Mouse (Mus musculus) cerebellum, adult 9-11 months (tissue): ENCODE measurements around the gene Rpn2.

Source experiments
- DNase-seq: peaks from one replicate; pipeline ENCODE4 v3.0.0; 2022

Rpn2 gene

DNA sequence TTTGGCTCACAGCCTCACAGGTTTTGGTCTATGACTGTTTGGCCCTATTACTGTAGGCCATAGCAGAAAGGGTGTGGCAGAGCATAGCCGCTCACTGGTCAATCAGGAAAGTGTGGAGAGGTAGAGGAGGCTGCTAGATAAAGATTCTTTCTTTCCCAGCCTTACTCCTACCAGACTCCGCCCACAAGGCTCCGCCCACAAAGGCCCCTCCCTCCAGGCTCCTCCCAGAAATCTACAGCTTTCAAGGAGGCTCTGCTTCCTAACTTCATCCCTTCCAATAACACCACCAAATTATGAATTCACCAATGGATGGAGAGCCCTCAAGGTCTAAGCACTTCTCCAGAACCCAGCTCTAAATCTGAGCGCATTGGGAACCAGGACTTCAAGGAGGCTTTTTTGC, 74.4 kb downstream of the Rpn2 start:
- DNase-seq: no peak

DNA sequence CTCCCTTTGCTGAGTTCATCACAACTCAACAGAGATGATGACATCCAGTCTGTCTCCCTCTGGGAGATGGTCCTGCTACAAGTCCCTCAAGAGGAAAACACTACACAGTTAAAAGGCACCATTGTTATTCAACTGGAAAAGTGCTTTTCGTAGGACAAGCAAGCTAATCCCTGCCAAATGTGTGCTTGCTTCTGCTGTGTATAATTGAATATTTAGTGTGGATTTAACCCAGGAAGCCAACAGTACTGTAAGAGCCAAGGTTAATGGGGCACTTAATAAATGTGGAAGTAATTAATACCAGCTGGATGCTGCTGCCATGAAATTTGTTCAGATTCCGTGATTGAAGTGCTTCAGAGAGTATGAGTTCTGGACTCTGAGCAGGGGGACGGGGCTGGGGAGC, 75.3 kb downstream of the Rpn2 start:
- no peak for DNase-seq

DNA sequence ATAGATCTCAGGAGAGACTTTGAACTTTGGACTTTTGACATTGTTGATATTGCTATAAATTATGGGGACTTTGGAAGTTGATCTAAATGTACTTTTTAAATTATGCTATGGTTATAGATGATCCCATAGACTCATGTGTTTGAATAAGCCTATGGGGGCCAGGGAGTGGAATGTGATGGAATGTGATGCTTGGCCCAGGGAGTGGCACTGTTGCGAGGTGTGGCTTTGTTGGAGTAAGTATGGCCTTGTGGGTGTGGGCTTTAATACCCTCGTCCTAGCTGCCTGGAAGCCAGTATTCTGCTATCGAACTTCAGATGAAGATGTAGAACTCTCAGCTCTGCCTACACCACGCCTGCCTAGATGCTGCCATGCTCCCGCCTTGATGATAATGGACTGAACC, 81.2 kb downstream of the Rpn2 start:
- no peak for DNase-seq

DNA sequence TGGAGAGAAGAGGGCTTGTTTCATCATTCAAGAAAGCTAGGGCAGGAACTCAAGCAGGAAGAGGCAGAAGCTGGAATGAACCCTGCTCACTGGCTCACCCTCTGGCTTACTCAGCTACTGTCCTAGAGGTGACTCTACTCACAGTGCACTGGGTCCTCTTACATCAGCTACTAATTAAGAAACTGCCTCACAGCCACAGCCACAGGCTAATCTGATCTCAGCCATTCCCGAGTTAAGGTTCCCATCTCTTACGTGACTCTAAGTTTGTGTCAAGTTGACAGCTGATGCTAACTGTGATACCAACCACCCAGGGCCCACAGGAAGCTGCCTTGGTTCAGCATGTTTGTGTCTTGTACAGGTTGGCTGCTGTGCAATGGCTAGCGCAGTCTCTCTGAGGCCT, 84.2 kb downstream of the Rpn2 start:
- DNase-seq: no peak

DNA sequence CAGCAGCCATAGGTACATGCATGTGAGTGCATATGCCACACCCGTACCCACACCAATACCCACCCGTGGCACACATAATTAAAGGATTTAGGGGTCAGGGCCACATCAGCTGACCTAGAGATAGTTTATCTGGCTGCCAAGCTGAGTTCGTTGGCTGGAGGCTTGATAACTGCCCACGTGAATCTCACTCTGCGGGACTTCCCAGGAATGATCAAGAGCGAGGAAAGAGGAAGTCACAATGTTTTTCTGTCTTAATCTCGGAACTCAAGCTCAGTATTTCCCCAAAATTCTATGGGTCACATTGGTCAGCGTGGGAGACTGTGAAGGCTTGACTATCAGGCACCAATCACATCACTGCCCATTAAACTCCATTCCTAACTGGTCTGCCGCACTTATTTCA, 87.9 kb downstream of the Rpn2 start:
- DNase-seq: no peak

DNA sequence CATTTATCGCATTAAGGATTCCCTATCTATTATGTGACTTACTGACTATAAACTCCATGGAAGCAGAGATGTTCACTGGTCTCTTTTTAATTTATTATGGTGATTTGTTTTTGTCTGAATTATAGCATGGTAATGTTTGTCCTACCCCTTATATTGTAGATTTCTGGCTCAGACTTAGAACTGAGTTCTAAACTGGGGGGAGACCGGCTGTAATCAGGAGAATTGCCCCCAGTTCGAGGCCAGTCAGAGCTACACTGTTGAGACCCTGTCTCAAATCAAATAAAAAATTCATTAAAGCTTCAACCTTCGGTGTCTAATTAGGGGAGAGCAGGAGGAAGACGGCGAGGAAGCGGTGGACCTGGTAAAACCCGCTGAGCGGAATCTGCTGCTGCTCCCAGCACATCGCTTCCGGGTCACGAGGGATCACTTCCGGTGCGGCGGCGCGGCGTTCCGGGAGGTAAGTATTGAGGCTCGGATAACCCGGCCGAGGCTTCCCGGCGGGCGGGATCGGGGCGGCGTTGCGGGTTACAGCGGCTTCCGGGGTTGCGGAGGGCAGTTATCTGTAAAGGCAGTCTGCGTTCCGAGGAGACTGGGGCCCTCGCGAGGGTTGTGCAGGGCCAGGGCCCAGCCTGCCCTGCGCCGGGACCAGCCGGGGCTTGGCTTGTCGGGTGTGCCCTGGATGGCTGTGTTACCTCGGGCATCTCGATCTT, 88.5 kb downstream of the Rpn2 start, which contains the start of gene Manbal:
Gene Manbal (plus strand): TSS at position 411 of the 710 bp plus-strand sequence.
- peak; percentile 92 for DNase-seq

DNA sequence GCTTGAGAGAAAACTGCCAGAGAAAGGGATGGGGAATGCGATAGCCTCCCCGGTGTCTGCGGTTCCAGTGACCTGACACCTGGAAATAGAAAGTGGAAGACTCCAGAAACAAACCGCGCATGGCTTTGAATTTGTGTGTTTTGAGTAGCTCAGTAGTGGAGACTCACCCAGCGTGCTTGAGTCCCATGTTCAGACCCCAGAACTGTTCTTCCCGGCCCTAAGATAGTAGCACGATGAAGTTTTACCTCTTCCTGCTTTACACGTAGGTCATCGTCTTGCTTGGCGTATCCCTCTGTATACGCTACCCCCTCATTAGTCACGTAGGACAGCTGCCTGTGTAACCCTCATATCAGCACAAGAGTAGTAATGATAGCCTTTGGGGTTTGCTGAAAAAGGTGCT, 89.2 kb downstream of the Rpn2 start:
- no peak for DNase-seq

DNA sequence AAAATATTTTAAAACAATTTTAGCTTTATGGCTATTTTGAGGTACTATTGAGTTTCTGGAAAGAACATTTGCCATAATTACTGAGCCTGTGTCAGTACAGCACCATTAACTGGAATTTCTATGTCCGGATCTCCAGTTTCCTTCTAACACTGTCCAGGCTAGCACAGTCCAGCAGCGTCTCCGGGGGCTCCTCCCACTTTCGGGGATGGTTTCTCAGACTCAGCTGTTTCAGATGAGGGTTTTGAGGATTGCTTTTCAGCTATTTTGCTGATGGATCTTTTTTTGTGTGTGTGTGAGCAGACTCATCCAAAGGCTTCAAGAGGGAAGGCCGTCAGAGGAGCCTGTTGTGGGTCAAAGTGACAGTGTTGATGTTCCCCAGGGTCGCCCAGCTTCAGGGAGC, 92.9 kb downstream of the Rpn2 start:
- DNase-seq: no peak

DNA sequence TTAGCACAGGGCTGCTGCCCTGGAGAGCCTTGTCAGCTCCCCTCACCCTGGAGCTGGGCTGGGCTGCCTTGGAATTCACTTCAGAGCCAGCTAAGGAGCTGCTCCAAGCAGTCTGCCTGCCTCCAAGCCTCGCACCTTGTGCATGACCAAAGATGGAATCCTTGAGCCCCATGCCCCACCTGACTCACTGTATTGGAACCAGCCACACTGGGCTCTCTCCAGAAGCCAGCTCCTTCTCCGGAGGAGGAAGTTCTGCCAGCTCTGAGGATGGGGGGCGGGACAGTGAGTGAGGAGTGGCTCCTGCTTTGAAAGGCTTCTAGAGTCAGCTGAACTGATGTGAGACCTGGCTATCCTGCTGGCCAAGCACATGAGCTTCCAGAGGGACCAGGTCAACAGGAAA, 94.9 kb downstream of the Rpn2 start:
- DNase-seq: no peak

DNA sequence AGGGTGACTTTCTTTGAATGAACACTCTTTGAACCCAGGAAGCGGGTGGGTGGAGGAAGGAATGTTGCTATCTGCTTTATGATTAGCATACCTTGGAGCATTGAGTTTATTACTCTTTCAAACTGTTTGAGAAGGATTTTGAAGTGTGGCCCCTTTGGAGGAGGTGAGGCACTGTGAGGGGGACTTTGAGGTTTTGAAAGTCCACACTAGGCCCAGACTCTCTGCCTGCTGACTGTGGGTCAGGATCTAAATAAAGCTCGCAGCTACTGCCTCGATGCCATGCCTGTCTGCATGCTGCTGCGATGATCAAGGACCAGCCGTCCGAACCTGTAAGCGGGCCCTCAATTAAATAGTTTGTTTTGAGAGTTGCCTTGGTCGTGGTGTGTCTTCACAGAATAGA, 96.2 kb downstream of the Rpn2 start:
- no peak for DNase-seq
